Mouse (Mus musculus) granulocyte monocyte progenitor cell, adult 5-6 weeks (primary cell): ENCODE measurements around the gene Zfp626. TPM values are rescaled to one million over a fixed set of nuclear protein-coding genes. Genes with fewer than 3 reads are reported as not detected.
A peak's percentile ranks its signal among the peaks of the same experiment; 100 is the strongest.
"Not testable (repeated sequence)": the region's sequence is repeated elsewhere in the genome, so short reads cannot be mapped to it uniquely, and the experiment has no call there.

Experiments
- ATAC-seq: replicated peaks from 2 replicates; pipeline ENCODE4 v1.8.0; 2016; ENCODE audit warnings: mild to moderate bottlenecking, moderate TSS enrichment, inconsistent platforms; ENCODE audit not compliant: poor library complexity, severe bottlenecking
- total RNA-seq, 2 experiments: library from RNA; stranded (forward) in 1 of 2; stranded (reverse) in 1 of 2; fragments of 200-712, 200-1000 nt in 1 of 2; fragments of >200 nt in 1 of 2; fragmentation: Nextera tagmentation in 1 of 2; gene quantifications; 2 replicates each; pipeline ENCODE4 v1.2.3; 2014 to 2017

Zfp626 gene
- total RNA-seq, 2 experiments from 2014 or later: 4.1 to 10.6 TPM

DNA sequence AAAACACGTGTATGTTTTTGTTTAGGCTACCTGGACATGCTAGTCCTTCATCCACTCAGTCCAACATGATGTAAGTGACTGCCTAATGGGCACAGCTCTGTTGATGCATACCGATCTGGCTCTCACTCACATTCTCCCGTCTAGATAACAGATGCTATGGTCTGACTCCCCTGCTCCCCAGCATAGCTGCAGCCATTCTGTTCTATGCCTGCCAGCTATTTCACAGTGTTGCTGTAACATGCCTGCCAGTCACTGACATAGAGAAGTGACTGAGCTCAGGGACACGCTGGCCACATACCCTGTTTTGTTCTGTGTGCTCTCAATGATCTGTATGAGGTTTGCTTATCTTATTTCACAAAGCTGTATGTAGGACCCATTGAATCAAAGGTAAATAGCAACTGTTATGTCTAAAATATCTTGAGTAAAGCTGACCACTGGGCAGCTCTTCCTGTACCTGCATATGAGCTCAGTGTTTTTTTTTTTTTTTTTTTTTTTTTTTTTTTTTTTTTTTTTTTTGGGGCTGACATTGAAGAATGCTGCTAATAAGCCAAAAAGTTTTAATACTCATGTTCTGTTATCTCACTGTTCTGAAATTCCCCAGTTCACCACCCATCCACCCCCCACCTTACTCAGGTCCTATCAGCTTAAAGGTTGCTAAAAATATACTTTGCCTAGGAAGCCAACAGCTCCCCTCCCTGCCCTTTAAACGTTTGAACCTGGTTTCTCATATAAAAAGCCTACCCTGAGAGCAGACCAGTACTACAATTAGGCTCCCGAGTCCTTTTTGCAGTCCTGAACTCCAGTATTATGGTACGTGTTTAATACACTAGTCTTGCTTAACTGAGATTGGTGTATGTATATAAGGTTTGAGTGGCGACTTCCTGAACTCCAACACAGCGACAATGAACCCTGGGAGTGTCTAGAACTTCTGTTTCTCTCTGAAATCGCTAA, 52.6 kb downstream of the Zfp626 start:
- peak; percentile 49 for ATAC-seq

DNA sequence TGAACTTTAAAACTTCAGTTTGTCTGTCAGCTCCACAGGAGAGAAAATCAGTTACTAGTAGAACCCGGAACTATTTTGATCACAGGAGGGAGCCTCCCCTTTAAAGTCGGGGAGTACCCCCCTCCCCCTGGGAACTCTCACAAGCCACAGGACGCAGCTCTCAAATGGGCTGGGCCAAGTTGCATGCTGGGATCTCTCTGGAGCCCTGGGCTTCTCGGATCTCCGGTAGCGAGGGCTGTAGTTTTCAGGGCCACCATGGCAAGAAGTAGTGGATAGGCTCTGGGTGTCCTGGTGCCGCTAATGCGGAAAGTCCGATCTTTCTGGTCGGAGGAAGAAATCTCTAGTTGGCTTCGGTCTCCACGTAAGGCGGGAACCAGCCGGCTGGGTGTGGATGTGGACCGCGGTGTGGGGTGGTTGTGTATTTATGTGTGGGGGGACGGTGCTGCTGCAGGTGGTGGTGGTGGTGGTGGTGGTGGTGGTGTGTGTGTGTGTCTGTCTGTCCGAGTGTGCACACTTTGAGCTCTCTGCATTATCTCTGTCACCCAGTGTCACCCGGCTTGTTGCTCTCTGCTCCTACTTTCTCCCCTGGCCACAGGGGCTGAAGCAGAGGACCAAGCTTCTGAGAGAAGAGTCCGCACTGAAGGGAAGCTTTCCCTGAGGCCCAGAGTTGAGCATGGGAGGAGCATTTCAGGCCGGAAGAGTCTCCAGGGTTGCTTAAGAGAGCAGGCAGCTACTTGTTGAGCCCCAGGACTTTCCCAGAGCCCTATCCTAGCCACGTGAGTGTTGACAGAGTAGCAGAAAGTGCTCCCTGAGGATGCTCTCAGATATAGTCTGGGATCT, 53.6 kb downstream of the Zfp626 start:
- peak; percentile 97 for ATAC-seq

DNA sequence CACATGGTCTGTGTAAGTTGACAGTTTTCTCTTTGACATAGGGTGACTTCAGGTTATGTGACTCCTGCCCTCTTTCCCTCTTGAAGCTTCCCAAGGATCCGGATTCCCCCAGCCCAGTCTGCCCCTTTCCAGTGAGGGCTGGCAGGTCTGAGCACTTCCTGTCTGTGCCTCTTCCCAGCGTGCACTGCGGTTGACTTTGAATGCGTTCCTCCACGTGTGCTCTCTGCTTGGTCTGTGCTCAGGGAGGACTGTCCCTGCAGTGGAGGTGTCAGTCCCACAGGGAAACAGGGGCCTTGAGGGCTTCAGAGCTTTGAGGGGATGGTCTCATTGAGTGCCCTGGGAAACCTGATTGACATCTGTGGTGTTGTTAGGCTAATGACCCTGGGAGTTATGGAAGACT, 55.6 kb downstream of the Zfp626 start:
- ATAC-seq: not testable (repeated sequence)

Other genes starting within 250 kb of the Zfp626 start
- 36.1 and 48.5 TPM in 2 replicates for gene Akt2, start 215.6 kb upstream of the Zfp626 start, total RNA-seq (2014; fragmentation: Nextera tagmentation)
- gene Akt2, start 215.6 kb upstream of the Zfp626 start, total RNA-seq (2017): 43.7 and 45.4 TPM in 2 replicates
- not detected in 2 replicates for gene Ttc9b, start 153.3 kb upstream of the Zfp626 start, total RNA-seq (2014; fragmentation: Nextera tagmentation)
- not detected in 2 replicates for gene Ttc9b, start 153.3 kb upstream of the Zfp626 start, total RNA-seq (2017)
- gene Map3k10, start 132.6 kb upstream of the Zfp626 start, total RNA-seq (2014; fragmentation: Nextera tagmentation): 3.2 and 3.5 TPM in 2 replicates
- gene Map3k10, start 132.6 kb upstream of the Zfp626 start, total RNA-seq (2017): 4.9 and 5.0 TPM in 2 replicates
- gene Zfp607b, start 117.9 kb upstream of the Zfp626 start, total RNA-seq (2014; fragmentation: Nextera tagmentation): 0.66 and 1.7 TPM in 2 replicates
- gene Zfp607b, start 117.9 kb upstream of the Zfp626 start, total RNA-seq (2017): 0.69 and 7.9 TPM in 2 replicates
- gene Zfp60, start 75.8 kb upstream of the Zfp626 start, total RNA-seq (2014; fragmentation: Nextera tagmentation): 11.7 and 20.6 TPM in 2 replicates
- gene Zfp60, start 75.8 kb upstream of the Zfp626 start, total RNA-seq (2017): 7.0 and 8.9 TPM in 2 replicates
- 0.88 and 3.9 TPM in 2 replicates for gene Zfp59, start 31.4 kb downstream of the Zfp626 start, total RNA-seq (2014; fragmentation: Nextera tagmentation)
- gene Zfp59, start 31.4 kb downstream of the Zfp626 start, total RNA-seq (2017): 7.4 and 8.9 TPM in 2 replicates
- 4.7 and 9.4 TPM in 2 replicates for gene Zfp607a, start 50.3 kb downstream of the Zfp626 start, total RNA-seq (2014; fragmentation: Nextera tagmentation)
- gene Zfp607a, start 50.3 kb downstream of the Zfp626 start, total RNA-seq (2017): 6.1 and 13.1 TPM in 2 replicates
- gene Zfp974, start 122.3 kb downstream of the Zfp626 start, total RNA-seq (2014; fragmentation: Nextera tagmentation): 2.0 and 5.7 TPM in 2 replicates
- gene Zfp974, start 122.3 kb downstream of the Zfp626 start, total RNA-seq (2017): 0.36 and 5.4 TPM in 2 replicates
- gene Zfp780b, start 172.0 kb downstream of the Zfp626 start, total RNA-seq (2014; fragmentation: Nextera tagmentation): 17.2 and 18.2 TPM in 2 replicates
- gene Zfp780b, start 172.0 kb downstream of the Zfp626 start, total RNA-seq (2017): 7.8 and 12.0 TPM in 2 replicates
- gene Zfp850, start 206.9 kb downstream of the Zfp626 start, total RNA-seq (2014; fragmentation: Nextera tagmentation): 3.1 and 4.8 TPM in 2 replicates
- 11.9 and 12.2 TPM in 2 replicates for gene Zfp850, start 206.9 kb downstream of the Zfp626 start, total RNA-seq (2017)
- gene Psmc4, start 242.9 kb downstream of the Zfp626 start, total RNA-seq (2014; fragmentation: Nextera tagmentation): 151 and 161 TPM in 2 replicates
- 165 and 198 TPM in 2 replicates for gene Psmc4, start 242.9 kb downstream of the Zfp626 start, total RNA-seq (2017)